ENCODE assay signal across 8 mouse cellular contexts in genomic region chr5:148952419-148952818, GRCm38 (mm10). TPM values are rescaled to one million over a fixed set of nuclear protein-coding genes. Genes with fewer than 3 reads are reported as not detected.
A peak's percentile ranks its signal among the peaks of the same experiment; 100 is the strongest.
DNase-seq lines count a peak whose midpoint lies in the region; ATAC-seq lines count a peak whose summit lies in the region.

No protein-coding gene starts in this region.

- DNase-seq in CD4-positive, CD25-positive, alpha-beta regulatory T cell, adult 2 months (ENCODE audit: low read depth, low spot score): peak; percentile 81
- DNase-seq in kidney, adult 18-20 months: peak; percentile 52
- DNase-seq in kidney, postnatal 14 days: no peak
- peak; percentile 59 for DNase-seq in T-cell, adult 2 months (ENCODE audit: low spot score)
- DNase-seq in lung, postnatal 14 days: peak; percentile 57
- DNase-seq in thymus, postnatal 14 days: peak; percentile 78

- ATAC-seq in CD4-positive, CD25-positive, alpha-beta regulatory T cell, adult 4 months: no peak
- ATAC-seq in granulocyte monocyte progenitor cell, adult 5-6 weeks (replicated peaks; ENCODE audit: poor library complexity, severe bottlenecking): no peak

RNA-seq across cellular contexts. Expression of gene Katnal1, which starts 23.3 kb away (rescaled TPM):
- 1 to 10 TPM; 1.5 to 6.1 TPM for polyA plus RNA-seq in CD4-positive, CD25-positive, alpha-beta regulatory T cell, adult 4 months (2017; shearing (Covaris generic))
- 4.4 and 4.6 TPM in 2 replicates for total RNA-seq in granulocyte monocyte progenitor cell, adult 5-6 weeks (2014; fragmentation: Nextera tagmentation)
- 4.4 and 9.3 TPM in 2 replicates for total RNA-seq in granulocyte monocyte progenitor cell, adult 5-6 weeks (2017)

RNA-seq across cellular contexts. Expression of gene Gm42791, which starts 42.5 kb away (rescaled TPM):
- polyA plus RNA-seq in CD4-positive, CD25-positive, alpha-beta regulatory T cell, adult 4 months (2017; shearing (Covaris generic)): 1 to 10 TPM; 1.3 to 1.4 TPM
- 4.6 TPM in 1 of 2 replicates, not detected in the other for total RNA-seq in granulocyte monocyte progenitor cell, adult 5-6 weeks (2014; fragmentation: Nextera tagmentation)
- total RNA-seq in granulocyte monocyte progenitor cell, adult 5-6 weeks (2017): 3.8 TPM in 1 of 2 replicates, not detected in the other
